Mouse (Mus musculus) c-Kit-positive CD71-positive TER-119-positive erythroid progenitor cells, embryonic 14.5 days (primary cell): Measurements from ENCODE around the gene Adat3.

Source experiments
- DNase-seq: peaks from one replicate; pipeline ENCODE4 v3.0.0-alpha.2; 2013; ENCODE audit warnings: low spot score

The Adat3 gene

DNA sequence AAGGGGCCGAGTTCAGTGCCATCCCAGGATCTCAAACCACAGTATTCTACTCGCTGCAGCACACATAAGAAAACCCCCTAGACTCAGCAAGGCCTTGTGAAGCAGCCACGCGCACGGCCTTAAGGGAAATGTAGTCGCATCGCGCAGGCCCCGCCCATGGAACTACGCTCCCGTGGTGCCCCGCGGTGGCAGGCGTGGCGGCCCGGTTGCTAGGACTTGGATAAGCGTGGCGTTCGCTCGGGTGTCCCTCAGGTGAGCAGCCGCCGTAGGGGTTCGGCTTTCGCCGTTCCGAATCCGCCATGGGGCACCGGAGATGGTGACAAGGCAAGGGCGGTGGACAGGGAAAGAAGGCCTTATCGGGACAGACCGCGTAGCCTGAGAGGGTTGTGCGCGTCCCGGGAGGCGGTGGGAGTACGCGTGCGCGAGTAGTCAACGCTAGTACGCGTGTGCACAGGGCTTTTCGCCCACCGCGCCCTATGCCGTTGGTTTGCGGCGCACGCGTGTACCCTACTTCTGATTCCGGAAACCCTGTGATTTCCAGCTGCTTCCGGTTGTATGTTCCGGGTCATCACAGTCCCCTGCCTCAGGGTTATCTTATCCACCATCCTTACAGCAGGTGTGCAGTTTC, at the start of gene Adat3, which contains the start of gene Scamp4:
Gene Adat3 (plus strand): TSS at position 183 of the 628 bp plus-strand sequence.
Gene Scamp4 (plus strand): TSS at position 175 of the 628 bp plus-strand sequence.
- DNase-seq: peak; percentile 93

DNA sequence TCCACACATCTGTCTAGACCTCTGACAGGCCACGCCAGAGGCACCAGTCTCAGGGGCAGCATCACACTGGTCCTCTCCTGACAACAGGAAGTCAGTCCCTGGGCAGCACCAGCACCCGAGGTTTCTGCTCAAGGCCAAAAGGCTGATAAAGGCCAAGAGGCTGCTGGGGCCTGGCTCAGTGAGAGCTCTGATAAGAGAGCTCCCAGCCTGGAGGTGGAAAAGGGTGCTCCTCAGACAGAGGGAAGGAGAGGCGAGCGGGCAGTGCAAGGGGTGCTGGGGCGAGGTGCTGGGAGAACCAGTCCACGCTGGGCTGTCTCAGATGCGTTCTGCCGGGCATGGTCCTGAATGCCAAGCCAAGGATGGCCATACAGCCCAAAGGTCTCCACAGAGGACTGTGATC, 49.1 kb upstream of the Adat3 start:
- peak; percentile 78 for DNase-seq

DNA sequence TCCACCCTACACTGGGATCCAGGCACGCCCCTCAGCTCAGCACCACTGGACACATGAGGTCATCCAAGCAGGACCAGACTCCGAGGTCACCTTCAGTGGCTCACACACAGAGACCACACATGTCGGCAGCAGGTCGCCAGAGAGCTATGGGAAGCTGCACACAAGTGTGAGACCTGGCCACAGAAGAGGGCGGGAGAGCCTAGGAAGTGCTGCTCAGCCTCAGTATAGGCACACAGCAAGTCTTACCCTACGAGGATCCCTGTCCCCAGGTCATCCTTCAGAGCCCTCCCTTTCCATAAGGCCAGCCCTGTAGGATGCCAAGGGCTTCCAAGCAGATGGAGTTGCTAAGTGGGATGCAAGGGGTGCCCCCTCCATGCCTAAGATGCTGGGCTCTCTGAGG, 48.7 kb upstream of the Adat3 start:
- no peak for DNase-seq

DNA sequence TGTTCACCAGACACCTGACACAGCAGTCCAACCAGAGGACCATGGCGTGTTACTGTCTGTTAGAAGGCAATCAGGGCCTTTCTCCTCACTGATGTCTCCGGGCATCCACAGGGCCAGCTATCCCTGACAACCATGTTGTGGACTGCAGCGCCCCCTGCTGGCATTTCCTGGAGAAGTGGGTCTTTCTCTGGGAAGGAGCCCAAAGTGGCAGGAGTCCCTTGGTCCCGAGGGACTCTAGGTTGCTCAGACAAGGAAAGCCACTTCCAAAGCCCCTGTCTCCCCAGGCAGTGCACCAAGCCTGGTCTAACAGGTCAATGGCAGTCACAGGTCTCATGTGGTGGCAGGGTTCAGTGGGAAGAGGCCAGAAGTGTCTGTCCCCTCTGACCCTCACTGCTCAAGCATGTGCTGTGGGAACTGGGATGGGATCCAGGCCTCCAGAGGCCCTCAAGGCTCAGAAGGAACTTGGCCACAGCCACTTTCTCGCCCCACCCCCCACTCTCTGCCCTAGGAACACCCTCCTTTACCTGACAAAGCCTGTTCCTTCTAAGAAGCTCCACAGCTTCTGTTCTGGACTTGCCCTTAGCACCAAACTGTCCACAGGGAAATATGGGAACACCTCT, 45.2 kb upstream of the Adat3 start:
- DNase-seq: peak; percentile 83

DNA sequence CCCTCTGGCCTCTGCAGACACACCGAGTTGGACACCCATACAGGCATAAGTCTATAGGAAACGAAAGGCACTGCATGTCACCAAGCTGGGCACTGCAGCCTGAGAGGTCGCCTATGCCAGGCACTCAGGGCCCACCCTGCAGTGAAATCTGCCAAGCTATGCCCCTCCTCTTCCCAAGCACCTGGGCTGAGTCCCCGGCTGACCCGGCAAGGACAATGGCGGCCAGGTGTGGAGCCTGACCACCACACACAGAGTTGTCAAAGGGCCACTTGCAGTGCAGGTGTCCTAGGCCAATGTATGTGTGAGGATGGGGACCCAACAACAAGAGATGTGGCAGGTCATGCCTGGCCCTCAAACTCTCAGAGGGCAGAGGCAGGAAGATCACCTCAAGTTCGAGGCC, 43.2 kb upstream of the Adat3 start:
- no peak for DNase-seq

DNA sequence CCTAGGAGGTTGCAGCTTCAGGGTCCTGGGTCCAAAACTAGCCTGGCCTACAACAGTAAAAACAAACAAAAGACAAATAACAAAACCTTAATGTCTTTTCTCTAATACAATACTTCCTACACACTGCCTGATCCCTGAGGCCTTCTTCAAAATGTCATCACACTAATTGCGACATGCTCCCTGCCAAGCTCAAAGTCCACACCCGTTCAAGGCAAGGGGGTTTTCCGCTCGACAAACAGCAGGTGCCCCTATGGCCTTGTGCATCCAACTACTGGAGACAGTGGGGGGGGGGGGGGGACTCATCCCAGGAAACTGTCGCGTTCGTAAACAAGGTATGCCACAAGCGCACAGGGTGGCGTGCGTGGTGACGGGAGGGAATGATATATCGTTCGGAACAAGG, 42.1 kb upstream of the Adat3 start:
- DNase-seq: no peak

DNA sequence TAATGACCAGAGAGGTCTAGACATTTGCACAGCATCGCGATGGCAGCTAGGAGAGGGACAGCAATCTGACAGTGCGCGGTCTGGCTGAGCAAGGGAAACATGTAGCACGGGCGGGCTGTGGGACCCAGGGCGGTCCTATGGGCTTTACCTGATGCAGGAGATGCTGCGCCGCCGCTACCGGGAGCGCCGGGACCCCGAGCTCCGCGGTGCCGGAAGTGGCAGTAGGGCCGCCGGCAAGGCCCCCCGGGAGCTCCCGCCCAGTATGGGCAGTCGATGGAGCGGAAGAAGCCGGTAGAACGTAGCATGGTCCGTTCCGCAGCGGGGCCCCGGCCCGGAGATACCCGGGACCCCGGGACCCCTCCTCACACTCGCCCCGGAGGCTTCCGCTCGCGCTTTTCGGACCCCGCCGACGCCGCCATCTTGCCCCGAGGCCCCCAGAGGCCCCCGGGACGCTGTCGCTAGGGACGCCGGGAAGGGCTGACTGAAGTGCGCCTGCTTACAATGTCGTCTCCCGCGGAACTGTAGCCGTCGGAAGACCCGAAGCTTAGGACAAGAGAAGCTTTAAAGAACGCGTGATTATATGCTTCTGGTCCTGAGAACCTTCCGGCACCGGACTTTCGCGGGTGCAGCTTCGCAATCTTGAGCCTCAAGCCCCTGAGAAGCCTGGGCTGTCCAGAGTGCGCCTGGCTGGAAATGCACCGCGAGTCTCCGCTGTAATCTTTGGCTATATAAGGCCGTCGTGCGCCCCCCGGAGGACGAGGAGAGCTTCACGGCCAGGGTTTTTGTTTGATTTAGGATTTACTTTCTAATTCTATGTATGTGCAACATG, 41.4 kb upstream of the Adat3 start, which contains the start of gene Rexo1:
Gene Rexo1 (minus strand): TSS at position 445 of the 829 bp plus-strand sequence.
- DNase-seq: peak; percentile 94

DNA sequence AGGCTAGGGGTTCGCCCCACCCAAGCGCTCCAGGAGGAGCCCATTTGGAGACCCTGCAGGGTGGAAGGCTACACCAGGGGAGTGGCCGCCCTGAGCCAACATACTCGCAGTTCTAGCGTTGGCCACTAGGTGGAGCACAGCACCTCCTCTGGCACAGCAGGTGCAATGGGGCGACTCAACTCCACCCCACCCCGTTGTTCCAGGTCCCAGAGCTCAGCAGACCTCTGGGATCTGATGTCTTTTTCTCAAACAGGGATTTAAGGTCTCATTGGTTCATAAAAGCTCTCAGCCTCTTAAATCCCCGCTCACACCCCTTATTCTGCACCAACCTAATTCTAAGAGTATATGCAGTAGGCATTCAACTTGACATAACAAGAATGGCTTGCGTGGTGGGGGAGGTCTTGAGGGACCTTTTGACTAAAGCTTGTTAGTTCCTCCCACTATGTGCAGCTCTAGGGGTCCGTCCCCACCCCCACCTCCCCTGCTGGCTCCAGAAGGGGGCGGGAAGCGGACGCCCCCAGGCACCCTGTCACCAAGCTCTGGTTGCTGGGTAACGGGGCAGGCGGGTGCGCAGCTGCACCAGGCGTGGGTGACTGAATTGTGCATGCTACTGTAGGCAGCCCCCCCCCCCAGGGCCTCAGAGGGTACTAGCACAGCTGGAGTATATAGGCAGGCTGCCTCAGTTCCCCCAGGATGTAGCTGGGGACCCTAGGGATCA, 36.1 kb upstream of the Adat3 start:
- DNase-seq: peak; percentile 82

DNA sequence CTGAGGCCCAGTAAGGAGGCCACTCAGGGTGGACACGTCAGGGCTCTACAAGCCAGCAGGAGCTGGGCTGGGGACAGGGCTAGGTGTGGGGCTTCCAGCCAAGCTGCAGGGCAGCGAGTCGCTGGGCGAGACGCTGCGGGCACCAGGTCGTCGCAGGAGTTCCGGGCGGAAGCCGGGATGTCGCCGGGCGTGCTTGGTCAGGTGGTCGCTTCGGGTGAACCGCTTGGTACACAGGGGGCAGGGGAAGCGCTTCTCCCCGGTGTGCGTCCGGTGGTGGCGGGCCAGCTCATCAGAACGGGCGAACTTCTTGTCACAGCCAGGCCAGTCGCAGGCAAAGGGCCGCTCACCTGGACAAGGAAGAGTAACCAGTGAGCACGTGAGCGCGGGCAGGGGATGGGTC, 33.8 kb upstream of the Adat3 start:
- DNase-seq: no peak

DNA sequence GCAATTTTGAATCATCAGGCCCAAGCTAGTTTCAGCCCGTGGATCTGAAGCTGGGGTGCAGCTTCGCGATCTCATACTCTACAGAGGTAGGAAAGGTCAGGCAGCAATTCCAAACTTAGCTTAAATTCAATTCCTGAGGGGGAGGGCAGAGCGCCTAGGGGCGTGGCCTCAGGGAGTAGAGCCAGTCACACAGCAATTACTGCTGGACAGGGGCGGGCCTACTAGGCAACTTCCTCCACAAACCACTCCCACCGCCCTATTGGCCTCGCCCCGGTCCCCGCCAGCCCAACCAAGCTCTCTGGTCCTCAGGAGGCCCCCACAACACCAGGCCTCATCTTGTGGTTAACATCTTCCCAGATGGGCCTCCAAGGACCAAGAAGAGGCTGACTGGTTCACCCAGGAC, 33.0 kb upstream of the Adat3 start:
- peak; percentile 90 for DNase-seq

DNA sequence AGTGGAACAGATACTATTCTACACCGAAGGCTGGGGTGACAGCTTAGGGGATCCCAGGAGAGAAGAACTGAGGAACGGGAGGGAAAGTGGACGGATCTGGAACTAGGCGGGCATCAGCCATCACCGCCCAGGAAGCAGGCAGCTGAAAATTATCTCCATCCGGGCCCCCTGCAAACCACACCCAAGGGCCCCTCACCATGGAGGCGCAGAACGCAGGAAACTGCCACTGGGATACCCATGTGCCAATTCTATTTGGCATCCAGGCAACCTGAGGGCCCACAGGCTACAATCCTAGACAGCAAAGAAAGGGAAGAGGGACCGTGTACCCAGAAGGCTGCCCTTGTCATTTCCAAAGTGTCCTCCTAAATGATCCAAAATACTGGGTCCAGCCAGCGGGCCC, 32.3 kb upstream of the Adat3 start:
- peak; percentile 49 for DNase-seq

DNA sequence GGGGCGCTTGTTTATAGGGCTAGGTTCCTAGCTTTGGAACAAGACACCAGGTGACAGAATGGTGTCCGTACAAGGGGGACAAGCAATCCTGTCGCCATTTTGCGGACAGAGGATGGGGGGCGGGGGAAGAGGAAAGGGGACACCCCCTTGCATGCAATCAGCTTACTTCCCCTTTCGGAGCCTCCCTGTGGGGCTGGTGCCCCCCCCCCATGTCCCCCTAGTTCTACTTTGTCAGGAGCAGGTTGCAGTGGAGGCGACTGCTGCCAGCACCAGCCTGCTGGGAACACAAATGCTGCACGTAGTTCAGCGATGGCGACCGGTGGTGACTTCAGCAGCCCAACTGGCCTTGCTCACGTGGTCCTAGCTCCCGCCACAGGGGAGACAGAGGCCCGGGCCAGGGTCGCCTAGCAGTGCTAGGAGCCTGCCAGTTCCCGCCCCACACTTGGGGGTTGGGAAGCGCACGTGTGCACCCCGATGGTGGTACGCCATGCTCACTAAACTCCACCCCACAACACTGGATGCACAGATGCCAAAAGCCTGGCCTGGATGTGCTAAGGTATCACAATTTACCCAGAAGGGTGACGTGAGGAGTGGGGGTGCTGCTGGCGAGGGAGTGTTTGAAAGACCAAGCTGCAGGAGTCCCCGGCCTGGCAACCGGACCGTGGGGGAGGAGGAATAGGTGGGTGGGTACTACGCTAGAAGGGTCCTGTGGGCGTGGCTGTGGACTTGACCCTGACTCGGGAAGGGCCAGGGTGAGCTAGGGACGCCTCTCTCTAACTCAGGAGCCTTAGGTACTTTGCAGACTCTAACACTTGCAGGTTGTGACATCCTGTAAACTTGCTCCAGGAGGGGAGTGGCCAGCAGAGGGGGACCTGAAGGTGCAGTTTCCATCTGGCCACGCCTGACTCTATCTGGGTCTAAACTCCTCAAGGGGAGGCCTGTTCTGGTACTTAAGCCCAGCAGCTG, 31.5 kb upstream of the Adat3 start:
- no peak for DNase-seq

DNA sequence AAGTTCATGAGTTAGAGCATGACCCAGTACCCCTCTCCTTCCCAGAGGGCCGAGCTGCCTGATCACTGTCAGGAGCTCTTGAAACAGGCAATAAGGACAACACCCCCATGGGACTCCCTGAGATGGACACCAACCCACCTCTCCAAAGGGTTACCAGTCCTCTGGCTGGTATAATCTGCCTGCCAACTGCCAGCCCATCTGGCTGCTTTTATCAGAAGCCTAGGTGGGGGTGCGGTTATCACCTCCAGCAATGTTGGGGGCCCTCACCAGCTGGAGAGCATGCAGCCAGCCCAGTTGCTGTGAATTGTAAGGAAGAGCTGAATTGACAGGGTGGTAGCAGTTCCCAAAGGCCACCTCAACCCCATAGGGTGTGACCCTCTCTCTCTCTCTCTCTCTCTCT, 30.2 kb upstream of the Adat3 start:
- DNase-seq: peak; percentile 84

DNA sequence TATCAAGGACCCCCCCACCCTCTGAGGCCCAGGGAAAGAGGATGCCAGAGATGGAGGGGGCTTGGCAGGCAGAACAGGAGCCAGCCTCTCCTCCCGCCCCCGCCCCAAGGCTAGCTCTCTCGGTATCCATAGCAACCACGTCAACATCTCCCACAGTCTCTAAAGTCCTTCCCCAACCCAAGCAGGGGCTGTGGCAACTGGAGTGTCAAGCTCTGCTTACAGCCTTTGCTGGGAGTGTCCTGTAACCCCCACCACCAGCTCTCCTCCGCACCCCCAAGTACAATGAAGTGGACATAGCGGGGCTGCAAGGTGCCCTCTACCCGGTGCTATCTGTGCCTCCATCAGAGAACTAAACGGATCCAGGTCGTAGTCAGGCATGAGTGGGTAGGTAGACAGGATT, 28.7 kb upstream of the Adat3 start:
- DNase-seq: no peak

DNA sequence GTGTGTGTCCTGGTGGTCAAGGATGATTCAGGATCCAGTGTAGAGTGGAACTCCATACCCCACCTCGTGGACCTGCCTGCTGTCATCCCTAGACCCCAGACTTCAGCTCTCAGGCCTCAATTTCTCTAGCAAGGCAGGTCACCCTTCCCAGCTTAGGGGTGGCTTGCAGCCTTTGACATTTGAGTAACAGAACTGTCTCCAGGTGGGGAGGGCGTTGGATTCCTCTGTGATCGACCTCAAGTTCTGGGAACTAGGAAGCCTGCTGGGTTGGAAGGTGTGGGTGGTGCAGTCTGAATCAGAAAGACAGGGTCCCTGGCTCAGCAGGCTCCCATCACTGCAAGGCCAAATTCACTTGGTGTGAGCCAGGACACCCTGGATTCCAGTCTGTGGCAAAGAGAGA, 27.8 kb upstream of the Adat3 start:
- DNase-seq: no peak

DNA sequence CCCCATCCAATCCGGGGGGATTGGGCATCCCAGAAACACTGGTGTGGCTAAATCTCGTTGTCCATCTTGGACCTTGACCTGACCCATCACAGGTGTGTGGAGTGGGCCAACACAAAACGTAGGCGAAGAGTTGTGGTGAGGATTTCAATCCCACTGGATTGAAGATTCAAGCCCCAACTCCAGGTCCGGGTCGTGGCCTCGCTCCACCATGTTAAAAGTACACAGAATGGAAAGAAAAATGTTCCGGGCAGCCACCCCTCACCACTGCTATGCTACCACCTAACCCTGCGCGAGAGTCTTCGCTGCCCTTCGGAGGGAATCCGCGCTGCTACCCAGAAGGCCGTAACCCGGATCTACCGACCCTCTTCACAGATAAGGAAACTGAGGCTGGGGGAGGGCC, 26.8 kb upstream of the Adat3 start:
- no peak for DNase-seq

DNA sequence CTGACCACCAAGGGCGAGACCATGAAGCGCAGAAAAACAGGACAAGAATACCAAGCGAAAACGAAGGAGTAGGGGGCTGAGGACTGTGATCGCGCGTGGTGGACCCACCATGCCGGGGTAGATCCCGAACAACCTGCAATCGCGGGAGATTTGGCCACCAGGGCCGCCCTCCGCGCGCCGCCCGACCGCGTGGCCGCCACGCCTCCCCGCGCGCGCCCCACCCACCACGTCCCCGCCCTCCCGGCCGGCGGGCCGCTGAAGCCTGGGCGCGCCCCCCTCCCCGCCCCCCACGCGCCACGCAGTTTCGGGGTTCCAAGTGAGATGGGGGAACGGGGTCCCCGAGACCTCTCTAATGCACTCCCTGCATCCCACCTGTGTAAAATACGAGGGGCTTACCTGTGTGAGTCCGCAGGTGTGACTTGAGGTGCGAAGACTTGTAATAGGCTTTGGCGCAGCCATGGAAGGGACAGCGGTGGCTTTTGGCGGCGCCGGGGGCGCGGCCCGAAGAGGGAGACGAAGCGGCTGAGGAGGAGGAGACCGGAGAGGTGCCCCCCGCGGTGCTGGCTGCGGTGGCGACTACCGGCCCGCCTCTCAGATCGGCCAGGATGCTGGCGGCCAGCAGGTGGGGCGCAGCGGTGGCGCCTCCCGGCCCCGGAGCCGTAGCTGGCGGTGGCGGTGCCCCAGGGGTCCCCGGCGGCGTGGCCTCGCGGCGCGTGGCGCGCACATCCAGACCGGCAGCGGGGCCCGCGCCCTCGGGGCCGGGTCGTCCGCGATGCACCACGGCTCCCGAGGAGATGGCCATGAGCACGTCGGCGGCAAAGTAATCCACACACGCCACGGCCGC, 26.1 kb upstream of the Adat3 start:
- DNase-seq: no peak

DNA sequence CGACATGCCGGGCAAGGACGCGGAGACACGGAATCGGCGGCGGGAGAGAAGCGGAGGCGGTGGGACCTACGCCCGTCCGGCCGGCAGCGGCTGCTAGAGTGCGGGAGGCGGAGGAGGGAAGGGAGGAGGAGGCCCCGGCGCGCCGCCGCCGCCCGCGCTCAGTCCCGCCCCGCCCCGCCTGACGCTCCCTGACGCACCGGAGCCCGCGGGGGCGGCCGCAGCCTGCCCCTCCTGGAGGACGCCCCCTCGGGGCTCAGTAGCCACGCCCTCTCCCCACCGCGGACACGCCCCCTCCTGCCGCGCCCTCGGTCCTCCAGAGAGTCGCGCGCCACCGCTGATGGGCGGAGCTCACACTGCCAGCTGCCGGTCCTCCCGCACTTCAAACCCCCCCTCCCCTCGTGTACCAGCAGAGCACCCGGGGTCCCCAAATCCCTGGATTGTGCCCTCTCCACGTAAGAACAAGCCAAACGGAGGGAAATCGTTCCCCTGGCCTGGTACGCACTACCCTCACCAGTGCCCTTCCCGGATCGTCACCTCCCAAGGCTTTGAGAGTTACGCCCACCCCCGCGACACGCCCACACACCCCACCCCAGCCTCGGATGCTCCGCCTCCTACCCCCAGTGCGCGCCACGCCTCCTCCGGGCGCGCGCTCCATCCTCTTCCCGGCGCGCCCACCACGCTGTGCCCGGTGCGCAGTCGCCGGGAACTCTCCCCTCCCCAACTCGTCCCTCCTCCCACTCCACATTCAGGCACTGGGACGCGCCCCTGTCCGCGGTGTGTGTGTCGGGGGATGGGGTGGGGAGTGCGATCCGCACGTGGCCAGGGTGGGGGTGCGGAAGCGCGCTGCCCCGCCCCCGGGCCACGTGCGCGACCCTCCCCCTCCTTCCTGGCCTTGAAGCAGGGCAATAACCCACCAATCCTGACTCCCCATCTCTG, 25.2 kb upstream of the Adat3 start, which contains the start of gene Klf16:
Gene Klf16 (minus strand): TSS at position 127 of the 936 bp plus-strand sequence.
- DNase-seq: peak; percentile 98
